Mouse (Mus musculus) frontal cortex, postnatal 36 days (tissue): Measurements from ENCODE around the gene Sgo1.
"Not testable (repeated sequence)": the region's sequence is repeated elsewhere in the genome, so short reads cannot be mapped to it uniquely, and the experiment has no call there.

ENCODE experiments used
- DNase-seq, 2 experiments: peaks; one replicate each; pipeline ENCODE4 v3.0.0; 2022; ENCODE audit warnings: low spot score in 2 of 2

The Sgo1 gene

DNA sequence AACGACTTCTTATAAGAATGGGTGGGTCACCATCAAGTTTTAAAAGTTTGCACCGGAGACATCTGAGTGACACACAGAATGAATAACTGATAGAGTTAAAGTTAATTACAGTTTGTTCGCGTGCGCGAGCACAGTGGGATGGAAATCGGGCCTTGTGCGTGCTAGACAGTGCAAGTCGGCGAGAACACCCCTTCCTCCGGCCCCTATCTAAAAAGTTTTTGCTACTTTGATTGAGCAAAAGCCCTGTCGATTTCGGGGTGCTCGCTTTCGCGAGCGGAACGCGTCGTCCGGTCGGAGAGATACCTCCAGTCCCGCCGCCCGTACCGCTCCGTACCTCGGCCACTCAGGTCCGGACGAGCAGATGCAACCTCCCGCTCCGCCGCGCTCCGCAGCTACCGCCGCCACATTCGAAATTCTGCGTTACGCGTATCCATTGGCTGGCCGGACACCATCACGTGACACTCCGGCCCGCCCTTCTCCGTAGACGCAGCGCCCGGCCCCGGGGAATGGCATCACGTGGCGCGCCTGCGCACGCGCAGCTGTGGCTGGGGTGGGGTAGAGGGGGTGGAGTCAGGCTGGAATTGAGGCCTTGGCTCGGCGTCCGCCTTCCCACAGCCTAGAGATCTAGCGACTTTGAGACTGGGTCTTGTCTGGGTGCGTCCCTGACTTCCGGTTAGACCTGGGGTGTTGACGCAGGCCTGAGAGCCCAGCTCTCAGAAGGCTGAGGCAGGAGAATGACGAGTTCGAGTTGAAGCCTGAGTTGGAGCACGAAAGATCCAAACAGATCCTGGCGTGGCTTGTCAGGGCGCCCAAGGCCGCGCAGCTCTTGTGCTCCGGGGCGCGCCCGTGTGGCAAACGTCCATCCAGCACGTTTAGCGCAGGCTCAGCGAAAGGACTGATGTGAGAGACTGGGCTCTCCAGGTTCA, at the start of gene Sgo1:
Gene Sgo1, minus strand, starts transcription at position 457 of the 926 bp plus-strand sequence.
- peak; percentile 95 to 97 for DNase-seq

DNA sequence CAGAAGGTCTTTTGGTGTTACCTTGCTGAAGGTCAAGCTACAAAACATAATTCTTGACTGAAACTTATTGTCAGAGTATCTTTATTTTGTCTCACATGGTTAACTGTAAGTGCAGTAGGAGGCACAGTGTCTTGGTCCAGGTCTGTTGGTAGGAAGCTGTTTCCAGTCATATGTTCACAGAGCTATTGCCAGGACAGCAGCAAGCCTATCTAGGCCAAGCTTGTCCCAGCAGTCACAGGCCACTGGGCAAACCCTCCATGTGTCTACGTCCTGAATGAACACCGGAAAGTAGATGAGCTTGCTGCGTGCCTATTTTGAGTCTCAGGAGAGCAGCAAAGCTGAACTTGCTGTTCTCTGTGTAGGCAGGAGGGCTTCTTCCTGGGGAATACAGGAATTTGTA, 29.8 kb upstream of the Sgo1 start:
- DNase-seq = not testable (repeated sequence)

DNA sequence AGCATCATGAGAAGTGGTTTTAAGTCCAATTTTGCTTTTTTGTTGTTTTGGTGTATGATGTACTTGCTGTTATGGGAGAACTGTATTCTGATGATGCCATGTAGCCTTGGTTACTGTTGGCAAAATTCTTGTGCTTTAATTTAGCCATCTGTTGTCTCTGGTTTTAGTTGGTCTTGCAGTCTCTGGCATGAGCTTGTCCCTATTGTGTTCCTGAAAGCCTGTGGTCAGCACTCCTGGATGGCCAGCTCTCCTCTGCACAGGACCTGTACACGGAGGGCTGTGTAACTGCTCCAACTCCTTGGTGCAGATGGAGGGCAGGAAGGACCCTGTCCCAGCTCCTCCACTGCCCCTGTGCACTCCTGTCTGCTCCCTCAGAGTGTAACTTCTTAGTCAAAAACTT, 29.3 kb upstream of the Sgo1 start:
- no peak for DNase-seq

DNA sequence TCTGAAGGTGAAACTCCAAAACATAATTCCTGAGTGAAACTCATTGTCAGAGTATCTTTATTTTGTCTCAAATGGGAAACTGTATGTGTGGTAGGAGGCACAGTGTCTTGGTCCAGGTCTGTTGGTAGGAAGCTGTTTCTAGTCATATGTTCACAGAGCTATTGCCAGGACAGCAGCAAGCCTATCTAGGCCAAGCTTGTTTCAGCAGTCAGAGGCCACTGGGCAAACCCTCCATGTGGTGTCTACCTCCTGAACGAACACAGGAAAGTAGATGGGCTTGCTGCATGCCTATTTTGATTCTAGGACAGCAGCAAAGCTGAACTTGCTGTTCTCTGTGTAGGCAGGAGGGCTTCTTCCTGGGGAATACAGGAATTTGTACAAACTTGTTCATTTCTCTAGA, 26.0 kb upstream of the Sgo1 start:
- not testable (repeated sequence) for DNase-seq

DNA sequence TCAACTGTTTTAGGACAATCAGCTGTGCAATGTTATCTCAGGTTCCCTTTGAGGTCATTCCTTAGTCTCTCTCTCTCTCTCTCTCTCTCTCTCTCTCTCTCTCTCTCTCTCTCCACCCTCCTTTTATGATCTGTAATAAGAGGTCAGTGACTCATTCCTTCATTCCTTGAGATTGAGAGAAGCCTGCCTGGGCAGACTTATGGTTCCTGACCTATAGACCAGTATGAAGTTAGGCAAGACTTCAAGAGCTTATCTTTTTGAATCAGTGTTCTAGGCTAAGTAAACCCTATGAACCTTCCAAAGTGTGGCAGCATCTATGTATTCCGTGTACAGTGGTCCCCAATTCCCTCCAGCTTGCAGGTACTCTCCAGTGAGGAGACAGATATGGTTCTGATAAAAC, 25.3 kb upstream of the Sgo1 start:
- no peak for DNase-seq

DNA sequence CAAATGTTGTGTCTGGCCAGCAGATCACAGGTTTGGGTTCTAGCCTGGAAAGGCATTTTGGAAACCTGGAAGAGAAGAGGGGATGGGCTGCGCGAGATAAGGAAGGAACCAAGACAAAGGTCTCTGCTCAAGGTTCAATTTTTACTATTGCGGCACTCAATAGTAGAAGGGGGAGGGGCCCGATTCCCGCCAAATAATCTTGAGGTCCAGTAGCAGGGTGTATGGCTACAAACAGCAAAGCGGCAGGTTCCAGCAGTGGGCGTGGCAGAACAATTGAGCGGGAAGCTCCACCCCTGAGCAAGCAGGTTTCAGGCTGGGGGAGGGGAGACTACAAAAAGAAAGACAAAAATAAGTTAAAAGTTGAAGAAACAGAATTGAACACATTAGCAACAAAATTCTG, 8.4 kb upstream of the Sgo1 start:
- DNase-seq = not testable (repeated sequence)

DNA sequence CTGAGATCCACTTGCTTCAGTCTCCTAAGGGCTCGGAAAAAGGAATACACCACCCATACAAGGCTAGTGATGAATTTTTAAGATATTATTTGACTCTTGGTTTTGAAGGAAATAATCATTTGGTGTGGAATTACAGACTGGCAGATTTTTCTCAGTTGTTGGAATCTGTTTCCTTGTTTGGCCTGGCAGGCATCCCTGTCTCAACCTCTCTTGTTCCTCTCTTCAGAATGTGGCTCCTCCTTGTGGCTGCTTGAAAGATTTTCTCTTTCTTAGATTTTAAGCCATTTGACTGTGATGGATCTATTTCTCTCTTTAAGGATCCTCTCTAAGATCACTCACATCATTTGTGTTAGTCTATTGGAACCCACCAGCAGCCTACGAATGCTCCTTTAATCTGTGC, 4.9 kb upstream of the Sgo1 start:
- DNase-seq = peak in 1 of 2 experiments; percentile 20

DNA sequence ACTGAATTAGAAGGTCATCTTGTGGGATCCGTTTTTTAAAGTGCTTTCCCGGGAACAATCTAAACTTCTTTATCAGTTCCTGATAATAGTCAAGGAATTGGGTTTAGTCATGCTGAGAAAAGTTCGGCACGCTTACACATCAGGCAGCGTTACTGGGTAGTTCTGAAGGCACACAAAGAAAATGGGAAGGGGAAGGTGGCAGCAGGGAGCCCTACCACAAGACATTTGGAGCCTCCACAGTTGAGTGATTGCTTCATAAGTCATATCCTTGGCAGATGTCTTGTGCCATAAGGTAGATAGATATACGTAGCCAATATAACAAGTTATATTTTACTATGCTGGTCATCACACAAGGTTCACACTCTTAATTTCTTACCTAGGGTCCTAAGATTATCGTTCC, 813 bp upstream of the Sgo1 start:
- no peak for DNase-seq

DNA sequence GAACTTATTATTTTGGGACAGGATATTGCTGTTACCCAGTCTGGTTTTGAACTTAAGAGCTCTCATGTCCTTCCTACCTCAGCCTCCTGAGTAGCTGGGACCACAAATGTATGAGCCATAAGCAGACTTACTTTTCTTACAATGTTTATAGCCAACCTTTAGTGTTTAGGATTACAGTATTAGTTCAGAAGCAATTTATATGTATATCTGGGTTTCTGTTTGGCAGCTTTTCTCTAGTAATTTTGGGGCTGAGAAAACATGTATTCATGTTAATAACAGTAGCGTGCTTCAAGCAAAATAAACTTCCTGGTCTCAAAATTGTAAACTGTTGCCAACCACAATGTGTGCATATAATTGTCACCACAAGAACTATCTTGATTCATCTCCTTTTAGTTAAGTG, 812 bp downstream of the Sgo1 start:
- DNase-seq = no peak

DNA sequence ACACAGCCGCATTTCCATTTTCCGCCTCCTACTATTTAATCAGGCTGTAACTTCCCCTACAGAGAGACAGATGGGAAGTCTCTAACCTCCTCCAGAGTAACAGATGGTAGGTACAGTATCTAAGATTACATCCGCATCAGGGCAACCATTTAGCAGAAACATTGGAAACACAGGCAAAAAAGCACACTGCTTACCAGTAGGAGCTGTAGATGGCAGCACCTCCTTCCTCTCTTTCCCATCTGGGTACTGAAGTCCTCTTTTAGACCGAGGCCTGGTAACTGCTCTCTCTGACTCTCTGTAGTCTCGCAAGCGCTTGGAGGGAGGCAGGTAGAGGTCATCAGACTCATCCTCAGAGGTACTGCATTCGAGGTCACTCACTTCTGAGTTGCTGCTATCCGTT, 10.4 kb downstream of the Sgo1 start:
- peak; percentile 17 to 70 for DNase-seq

DNA sequence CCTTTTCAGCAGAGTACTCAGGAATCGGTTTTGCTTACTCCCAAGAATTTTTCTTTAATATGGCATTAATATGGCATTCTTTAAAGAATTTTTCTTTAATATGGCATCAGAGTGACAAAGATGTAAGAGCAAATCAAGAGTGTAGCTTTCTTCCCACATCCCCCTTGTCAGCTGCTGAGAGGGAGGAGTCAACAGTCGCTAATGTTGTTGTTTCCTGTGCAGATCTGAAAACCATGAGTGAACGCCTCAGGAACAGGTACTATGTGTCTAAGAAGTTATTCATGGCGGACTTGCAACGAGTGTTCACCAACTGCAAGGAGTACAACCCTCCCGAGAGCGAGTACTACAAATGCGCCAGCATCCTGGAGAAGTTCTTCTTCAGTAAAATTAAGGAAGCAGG, 18.7 kb downstream of the Sgo1 start:
- DNase-seq = no peak

DNA sequence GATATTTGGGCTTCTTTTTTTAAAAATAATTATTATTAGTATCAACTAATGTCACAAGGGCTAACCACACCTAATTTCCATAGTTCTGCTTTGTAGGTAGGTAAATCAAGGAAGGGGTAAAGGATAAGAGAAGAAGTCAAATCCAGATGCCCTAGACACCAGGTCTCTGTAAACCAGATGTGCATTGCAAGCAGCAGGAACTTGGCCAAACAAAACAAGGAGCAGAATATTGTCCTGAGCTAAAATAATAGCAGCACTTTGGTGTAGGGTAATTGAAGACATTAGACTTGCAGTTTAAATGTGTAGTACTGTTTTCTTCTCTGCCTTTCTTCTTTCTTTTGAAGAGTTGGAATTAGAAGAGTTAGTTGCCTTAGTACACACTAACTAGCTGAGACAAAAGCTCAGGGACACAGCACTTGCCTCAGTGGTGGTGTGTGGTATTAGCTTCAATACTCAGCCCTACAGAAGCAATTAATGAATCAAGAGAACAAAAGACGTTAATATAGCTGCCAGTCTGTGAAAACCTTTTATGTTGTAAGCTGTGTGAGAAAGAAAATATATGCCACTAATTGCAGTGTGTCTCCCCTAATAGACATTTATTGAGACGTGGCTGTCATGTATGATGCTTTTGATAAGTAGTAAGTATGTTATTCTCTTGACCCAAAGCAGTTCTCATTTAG, 24.3 kb downstream of the Sgo1 start:
- DNase-seq = no peak

DNA sequence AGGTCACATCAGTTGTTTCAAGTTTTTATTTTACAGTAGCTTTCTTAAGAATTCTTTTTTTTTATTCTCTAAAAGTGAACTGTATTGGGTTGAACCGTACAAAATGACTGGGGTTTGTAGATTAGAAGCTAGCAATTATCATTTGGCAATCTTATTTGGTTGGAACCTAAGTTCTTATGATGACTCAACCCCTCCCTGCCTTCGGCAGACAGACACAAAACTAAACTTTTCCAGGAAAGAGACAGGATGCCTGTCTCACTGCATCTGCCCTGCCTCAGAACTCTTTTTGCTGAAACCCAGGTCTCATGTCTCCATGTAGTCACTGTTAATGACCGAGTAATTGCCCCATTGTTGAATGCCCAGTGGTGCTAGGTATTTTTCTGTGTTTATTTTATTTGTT, 24.9 kb downstream of the Sgo1 start:
- DNase-seq = no peak

DNA sequence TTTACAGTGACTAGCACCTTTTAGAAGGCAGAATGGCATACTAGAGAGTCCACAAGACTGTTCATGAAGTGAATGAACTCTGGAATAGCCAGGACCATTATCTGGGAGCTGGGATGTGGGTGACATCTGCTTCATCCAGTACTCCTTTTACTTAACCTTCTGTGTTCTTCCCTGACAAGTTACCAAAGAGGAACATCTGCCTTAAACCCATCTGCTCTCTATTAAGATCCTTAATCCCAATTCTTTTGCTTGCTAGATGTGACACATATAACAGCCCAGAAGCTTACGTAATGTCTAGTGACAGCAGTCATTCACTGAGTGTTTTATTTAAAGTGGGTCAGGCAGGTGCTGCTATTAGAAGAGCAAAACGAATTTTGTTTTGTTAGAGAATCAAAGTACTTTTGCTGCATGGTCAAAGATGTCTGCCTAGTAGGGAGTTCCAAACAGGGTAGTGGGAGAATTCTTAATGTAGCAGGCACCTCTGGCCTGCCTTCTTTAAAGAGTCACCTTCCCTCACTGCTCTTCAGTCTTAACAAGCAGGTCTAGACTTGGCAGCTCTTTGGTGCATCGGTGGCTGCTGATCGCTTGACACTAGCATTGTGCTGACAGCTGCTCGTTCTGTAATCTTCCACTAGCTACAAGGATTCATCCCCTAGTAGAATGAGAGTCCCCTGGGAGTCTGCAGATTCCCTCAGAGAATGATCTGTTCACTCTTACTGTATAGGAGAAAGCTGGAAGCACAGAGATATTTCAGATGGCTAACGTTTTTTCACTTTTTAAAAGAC, 27.9 kb downstream of the Sgo1 start:
- DNase-seq = no peak

DNA sequence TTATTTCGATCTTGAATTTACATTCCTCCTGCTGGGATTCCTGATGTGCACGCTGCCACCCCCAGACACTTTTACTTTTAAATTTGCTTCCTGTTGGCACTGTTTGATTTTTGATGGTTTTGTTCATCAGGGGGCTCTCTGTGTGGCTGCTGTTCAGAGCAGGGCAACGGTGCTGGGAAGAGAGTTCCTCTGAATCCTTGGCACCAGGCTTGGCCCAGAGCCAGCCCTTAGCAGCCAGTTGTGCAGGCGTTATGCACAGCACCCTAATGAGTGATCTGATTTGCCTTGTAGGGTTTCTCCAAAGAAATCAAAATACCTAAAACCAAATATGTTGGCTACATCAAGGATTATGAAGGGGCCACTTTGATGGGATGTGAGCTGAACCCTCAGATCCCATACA, 29.4 kb downstream of the Sgo1 start:
- DNase-seq = peak; percentile 9 to 29

DNA sequence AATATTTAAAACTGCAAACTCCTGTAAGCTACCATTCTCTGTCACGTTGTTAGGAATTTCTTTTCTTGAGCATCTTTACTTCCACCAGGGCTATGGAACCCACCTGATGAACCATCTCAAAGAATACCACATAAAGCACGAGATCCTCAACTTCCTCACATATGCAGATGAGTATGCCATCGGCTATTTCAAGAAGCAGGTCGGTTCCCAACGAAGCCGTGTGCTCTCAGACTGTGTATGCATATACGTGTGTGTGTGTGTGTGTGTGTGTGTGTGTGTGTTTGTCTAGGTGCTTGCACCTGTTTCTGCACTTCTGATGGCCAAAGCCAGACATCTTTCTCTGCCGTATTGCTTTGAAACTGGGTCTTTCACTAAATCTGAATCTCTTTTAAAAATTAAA, 29.9 kb downstream of the Sgo1 start:
- DNase-seq = no peak

DNA sequence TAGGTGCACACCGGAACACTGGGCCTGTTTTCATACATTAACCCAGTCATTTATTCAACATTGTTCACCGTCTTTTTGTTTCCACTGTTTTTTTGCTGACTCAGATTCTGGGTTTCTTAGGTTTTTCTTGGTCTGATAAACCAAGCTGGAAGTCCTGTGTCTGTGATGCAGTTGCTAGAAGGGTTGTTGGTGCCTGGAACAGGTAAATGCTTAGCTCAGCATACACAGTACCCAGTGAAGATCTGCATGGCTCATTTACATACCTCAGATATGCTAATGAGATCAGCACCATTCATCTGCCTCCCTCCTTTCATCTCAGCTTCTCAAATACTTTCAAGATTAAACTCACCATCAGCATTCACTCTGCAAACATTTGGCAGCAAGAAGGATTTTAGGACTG, 30.5 kb downstream of the Sgo1 start:
- no peak for DNase-seq

DNA sequence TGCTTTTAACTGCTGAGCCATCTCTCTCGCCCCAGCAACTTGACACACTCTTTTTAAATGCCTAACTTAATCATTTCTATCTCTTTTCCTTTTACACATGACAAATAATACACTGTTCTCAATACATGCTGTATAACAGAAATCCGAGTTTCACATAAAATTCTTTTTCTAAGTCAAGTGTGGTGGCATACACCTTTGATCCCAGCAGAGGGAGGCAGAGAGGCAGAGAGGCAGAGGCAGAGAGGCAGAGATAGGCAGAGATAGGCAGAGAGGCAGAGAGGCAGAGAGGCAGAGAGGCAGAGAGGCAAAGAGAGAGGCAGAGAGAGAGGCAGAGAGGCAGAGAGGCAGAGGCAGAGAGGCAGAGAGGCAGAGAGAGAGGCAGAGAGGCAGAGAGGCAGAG, 31.7 kb downstream of the Sgo1 start:
- DNase-seq = peak in 1 of 2 experiments; percentile 3

DNA sequence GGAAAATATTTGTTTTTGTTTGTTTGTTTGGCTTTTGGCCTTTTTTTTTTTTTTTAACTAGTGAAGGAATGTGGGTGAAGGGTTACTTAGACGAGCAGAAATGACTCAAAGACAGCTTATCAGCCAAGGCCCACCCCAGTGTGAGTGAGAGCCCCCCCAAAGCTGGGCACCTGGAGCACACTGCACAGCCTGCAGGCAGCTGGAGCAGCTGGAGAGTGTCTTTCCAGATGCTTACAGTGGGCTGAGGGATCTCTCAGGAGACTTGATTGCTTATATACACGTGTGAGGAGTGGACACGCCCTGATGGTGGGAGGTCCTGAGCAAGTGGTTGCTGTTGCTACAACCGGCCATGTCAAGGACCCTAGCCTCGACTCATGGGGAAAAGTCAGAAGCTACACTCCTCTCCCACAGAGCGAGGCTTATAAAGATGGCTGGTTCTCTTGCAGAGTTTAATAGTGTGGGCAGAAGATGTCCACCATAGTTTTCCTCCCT, 32.7 kb downstream of the Sgo1 start:
- no peak for DNase-seq

DNA sequence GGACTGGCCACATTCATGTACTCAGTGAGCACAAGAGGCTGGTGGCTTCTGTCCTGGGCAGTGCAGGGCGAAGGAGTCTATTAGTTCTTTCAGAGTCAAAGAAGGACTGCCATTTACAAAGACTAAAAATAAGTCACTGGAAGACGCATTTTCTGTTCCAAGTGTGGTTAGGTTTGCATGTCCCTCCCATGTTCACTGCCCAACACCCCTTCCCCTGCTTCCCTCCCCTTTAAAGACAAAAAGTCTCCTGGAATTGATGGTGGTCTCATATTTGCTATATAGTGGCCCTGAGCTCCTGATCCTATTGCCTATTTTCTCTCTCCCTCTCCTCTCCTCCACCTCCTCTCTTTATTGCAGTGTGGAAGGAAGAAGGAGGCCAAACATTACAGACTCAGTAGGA, 33.2 kb downstream of the Sgo1 start:
- no peak for DNase-seq

DNA sequence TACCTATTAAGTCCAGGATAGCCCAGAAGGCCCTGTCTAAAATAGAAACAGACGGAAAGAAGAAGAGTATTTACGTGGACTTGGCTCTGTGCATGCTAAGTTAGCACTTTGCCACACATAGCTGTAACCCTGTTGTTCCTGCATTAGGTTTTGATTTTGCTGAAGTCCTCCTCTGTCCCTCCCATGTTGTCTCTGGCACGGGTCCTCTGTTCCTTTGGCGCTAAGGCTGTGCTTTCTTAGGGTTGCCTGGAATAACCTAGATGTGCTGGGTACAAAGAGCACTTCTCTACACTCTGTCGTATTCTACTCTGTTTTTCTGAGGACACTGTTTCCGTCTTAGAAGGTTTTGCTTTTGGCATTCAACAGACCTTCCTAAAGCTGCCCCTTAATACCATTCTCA, 34.1 kb downstream of the Sgo1 start:
- no peak for DNase-seq

DNA sequence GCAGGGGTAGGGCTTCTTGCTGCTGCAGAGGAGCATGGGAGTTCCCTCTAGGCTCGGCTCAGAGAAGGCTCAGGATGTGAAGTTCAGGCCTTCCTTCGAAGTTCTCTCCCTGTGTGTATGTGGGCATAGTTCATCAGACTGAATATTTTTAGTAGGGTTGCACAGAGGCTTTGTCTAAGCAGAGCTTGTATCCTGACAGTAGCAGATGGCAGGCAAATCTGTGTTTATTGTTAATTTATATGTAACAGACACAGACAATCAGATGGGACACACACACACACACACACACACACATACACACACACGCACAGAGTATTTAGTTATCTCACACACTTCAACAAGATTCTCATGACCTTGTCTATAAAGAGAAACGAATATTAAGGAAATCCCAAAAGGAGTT, 34.5 kb downstream of the Sgo1 start:
- no peak for DNase-seq
